ENCODE assay signal across 8 mouse cellular contexts in genomic region chr2:34799357-34800256, GRCm38 (mm10). TPM values are rescaled to one million over a fixed set of nuclear protein-coding genes. Genes with fewer than 3 reads are reported as not detected.
DNase-seq lines count a peak whose midpoint lies in the region; ATAC-seq and TF ChIP-seq lines count a peak whose summit lies in the region.

Gene Rabepk, minus strand, starts transcription at chr2:34799912.

- TF ChIP-seq CTCF in bone marrow, adult 2 months (IDR thresholded peaks at IDR 0.05; ENCODE audit: control insufficient read depth, insufficient read depth, low read length): no peak
- no peak for TF ChIP-seq CTCF in heart, adult 2 months (IDR thresholded peaks at IDR 0.05)
- no peak for TF ChIP-seq CTCF in midbrain, postnatal 0 days (IDR thresholded peaks at IDR 0.05)

- peak; percentile 84 for DNase-seq in B cell, adult 2 months
- DNase-seq in embryonic facial prominence, embryonic 14.5 days (ENCODE audit: low spot score): peak; percentile 94
- DNase-seq in heart, adult 2 months: peak; percentile 90 to 92
- DNase-seq in kidney, adult 8-10 months: peak; percentile 86 to 87
- DNase-seq in midbrain, postnatal 0 days (ENCODE audit: low spot score): peak; percentile 77
- DNase-seq in spleen, postnatal 10 days (ENCODE audit: low spot score in 2 of 2): peak; percentile 78 to 89

- H3K4me3 ChIP-seq in bone marrow, adult 2 months (replicated peaks; ENCODE audit: control insufficient read depth, low read depth, low read length): peak within 1 kb of the TSS; percentile 89
- peak within 1 kb of the TSS; percentile 73 for H3K4me3 ChIP-seq in embryonic facial prominence, embryonic 14.5 days (ENCODE audit: low read depth, low read length)
- peak within 1 kb of the TSS; percentile 83 for H3K4me3 ChIP-seq in heart, adult 2 months
- peak within 1 kb of the TSS; percentile 73 for H3K4me3 ChIP-seq in limb, embryonic 15.5 days
- H3K4me3 ChIP-seq in midbrain, postnatal 0 days (ENCODE audit: low read depth, low read length): peak within 1 kb of the TSS; percentile 58

- H3K36me3 ChIP-seq in embryonic facial prominence, embryonic 14.5 days (ENCODE audit: control insufficient read depth, insufficient read depth, low read length): peaks cover 26% of the 10 kb centered on the region; the same call in 1 of the 2 replicates
- H3K36me3 ChIP-seq in heart, adult 2 months (ENCODE audit: control insufficient read depth, insufficient read depth, low read length): peaks cover 13% of the 10 kb centered on the region
- H3K36me3 ChIP-seq in limb, embryonic 15.5 days: peaks cover 12% of the 10 kb centered on the region
- no peaks in the 10 kb centered on the region for H3K36me3 ChIP-seq in midbrain, postnatal 0 days (ENCODE audit: insufficient read depth, low read length)

- peaks cover 5% of the 10 kb centered on the region for H3K79me2 ChIP-seq in heart, adult 2 months (replicated peaks; ENCODE audit: control insufficient read depth, insufficient read depth, low read length)

- intact Hi-C loops in heart, adult 2 months (cut with DNase I): no loop called here

- peak within 1 kb of the TSS; percentile 75 for H3K4me2 ChIP-seq in embryonic facial prominence, embryonic 14.5 days (ENCODE audit: low read depth, low read length)
- H3K4me2 ChIP-seq in limb, embryonic 15.5 days: peak within 1 kb of the TSS; percentile 70
- peak within 1 kb of the TSS; percentile 87 for H3K4me2 ChIP-seq in midbrain, postnatal 0 days (ENCODE audit: low read depth, low read length, poor library complexity, severe bottlenecking)

- TF ChIP-seq EP300 in heart, adult 2 months (IDR thresholded peaks at IDR 0.05; ENCODE audit: insufficient read depth, low read depth, low read length): peak; percentile 51; the same call in 1 of the 2 replicates

- no peaks in the 10 kb centered on the region for H3K27me3 ChIP-seq in embryonic facial prominence, embryonic 14.5 days (replicated peaks; ENCODE audit: control insufficient read depth, insufficient read depth, low read length)
- no peaks in the 10 kb centered on the region for H3K27me3 ChIP-seq in heart, adult 2 months (ENCODE audit: control insufficient read depth, insufficient read depth, low read length)
- no peaks in the 10 kb centered on the region for H3K27me3 ChIP-seq in limb, embryonic 15.5 days
- no peaks in the 10 kb centered on the region for H3K27me3 ChIP-seq in midbrain, postnatal 0 days (ENCODE audit: insufficient read depth, low read length)

- H3K27ac ChIP-seq in bone marrow, adult 2 months (ENCODE audit: control insufficient read depth, insufficient read depth, low read depth, low read length, poor library complexity): peak within 1 kb of the TSS; percentile 30
- H3K27ac ChIP-seq in embryonic facial prominence, embryonic 14.5 days (replicated peaks; ENCODE audit: low read depth, low read length): peak within 1 kb of the TSS; percentile 82
- peak within 1 kb of the TSS; percentile 78 for H3K27ac ChIP-seq in heart, adult 2 months
- H3K27ac ChIP-seq in limb, embryonic 15.5 days: peak within 1 kb of the TSS; percentile 85
- 0 out of 2 replicates have a peak within 1 kb of the TSS, but pooled peaks have one; percentile 26 for H3K27ac ChIP-seq in midbrain, postnatal 0 days (ENCODE audit: low read depth, low read length)

- peak within 1 kb of the TSS; percentile 72 for H3K9ac ChIP-seq in embryonic facial prominence, embryonic 14.5 days (ENCODE audit: low read depth, low read length)
- peak within 1 kb of the TSS; percentile 72 for H3K9ac ChIP-seq in heart, adult 2 months (ENCODE audit: low read depth, low read length)
- H3K9ac ChIP-seq in limb, embryonic 15.5 days: peak within 1 kb of the TSS; percentile 58
- peak within 1 kb of the TSS; percentile 62 for H3K9ac ChIP-seq in midbrain, postnatal 0 days (replicated peaks; ENCODE audit: low read length, poor library complexity, severe bottlenecking)

- under 1% methylated on average over 44 of the region's 44 CpGs for WGBS in bone marrow, adult 2 months
- 4% methylated on average over 38 of the region's 44 CpGs for WGBS in embryonic facial prominence, embryonic 14.5 days
- 3% methylated on average over 44 of the region's 44 CpGs for WGBS in heart, adult 2 months
- WGBS in limb, embryonic 15.5 days: 4% methylated on average over 44 of the region's 44 CpGs
- WGBS in midbrain, postnatal 0 days: 4% methylated on average over 44 of the region's 44 CpGs

- ATAC-seq in embryonic facial prominence, embryonic 14.5 days (ENCODE audit: low read depth): peak; percentile 79
- peak; percentile 76 for ATAC-seq in limb, embryonic 15.5 days (ENCODE audit: insufficient number of reproducible peaks, low FRiP score, low TSS enrichment, low read depth)
- ATAC-seq in midbrain, postnatal 0 days (ENCODE audit: low FRiP score): peak; percentile 47

- TF ChIP-seq POLR2A in bone marrow, adult 2 months (IDR thresholded peaks at IDR 0.05; ENCODE audit: borderline replicate concordance, control insufficient read depth, low read depth, low read length): peak; percentile 69; the same call in 1 of the 2 replicates
- peak; percentile 80 for TF ChIP-seq POLR2A in heart, adult 2 months (IDR thresholded peaks at IDR 0.05; ENCODE audit: insufficient read depth, low read depth, low read length)

- H3K9me3 ChIP-seq in embryonic facial prominence, embryonic 14.5 days (ENCODE audit: control insufficient read depth, low read length): no peaks in the 10 kb centered on the region
- no peaks in the 10 kb centered on the region for H3K9me3 ChIP-seq in limb, embryonic 15.5 days
- H3K9me3 ChIP-seq in midbrain, postnatal 0 days (ENCODE audit: low read length): no peaks in the 10 kb centered on the region

- H3K4me1 ChIP-seq in bone marrow, adult 2 months (ENCODE audit: control insufficient read depth, insufficient read depth, low read length): no peaks in the 10 kb centered on the region; the same call in 1 of the 2 replicates
- H3K4me1 ChIP-seq in embryonic facial prominence, embryonic 14.5 days (ENCODE audit: control insufficient read depth, insufficient read depth, low read length): peaks cover 19% of the 10 kb centered on the region
- H3K4me1 ChIP-seq in heart, adult 2 months (ENCODE audit: control insufficient read depth, insufficient read depth, low read length): peaks cover 9% of the 10 kb centered on the region
- H3K4me1 ChIP-seq in limb, embryonic 15.5 days: peaks cover 23% of the 10 kb centered on the region
- H3K4me1 ChIP-seq in midbrain, postnatal 0 days (ENCODE audit: insufficient read depth, low read length): peaks cover 5% of the 10 kb centered on the region

RNA-seq across cellular contexts. Expression of gene Rabepk, which starts in this region (rescaled TPM):
- polyA plus RNA-seq in bone marrow, adult 2 months (2011; ENCODE audit: insufficient read depth, insufficient read length, low replicate concordance, missing spikeins): 16.6 and 22.5 TPM in 2 replicates
- 39.1 and 40.8 TPM in 2 replicates for polyA plus RNA-seq in embryonic facial prominence, embryonic 14.5 days (2014; fragmentation: Nextera tagmentation; extraction: Ambion mirVana)
- total RNA-seq in heart, adult 2 months (2021): 10 to 100 TPM; 12.1 to 13.3 TPM
- 19.3 and 23.4 TPM in 2 replicates for polyA plus RNA-seq in heart, adult 2 months (2012; rRNA removed)
- 39.7 and 41.1 TPM in 2 replicates for polyA plus RNA-seq in limb, embryonic 15.5 days (2015; fragmentation: Nextera tagmentation; extraction: Ambion mirVana)
- total RNA-seq in midbrain, postnatal 0 days (2014; rRNA removed): 14.3 and 19.2 TPM in 2 replicates
- 23.2 and 23.7 TPM in 2 replicates for polyA plus RNA-seq in midbrain, postnatal 0 days (2015; fragmentation: Nextera tagmentation; extraction: Ambion mirVana)

Comparison
In these comparisons a context has a peak if more than half of its experiments do, and no peak if none do; other contexts are left out.
1. Peak in every context shown above with its lines: DNase-seq, ATAC-seq, H3K4me3 ChIP-seq and H3K27ac ChIP-seq.
2. H3K27ac ChIP-seq: peak in every context shown above with its lines; median percentile 85 in limb, embryonic 15.5 days; 82 in embryonic facial prominence, embryonic 14.5 days; 78 in heart, adult 2 months; 30 in bone marrow, adult 2 months; 26 in midbrain, postnatal 0 days.